Mouse (Mus musculus) left cerebral cortex, adult 2 months (tissue): Measurements from ENCODE around the gene Zscan4-ps3. TPM values are rescaled to one million over a fixed set of nuclear protein-coding genes. Genes with fewer than 3 reads are reported as not detected.
"Not testable (repeated sequence)": the region's sequence is repeated elsewhere in the genome, so short reads cannot be mapped to it uniquely, and the experiment has no call there.

Experiments used
- DNase-seq, 2 experiments: peaks; one replicate each; pipeline ENCODE4 v3.0.0; 2021 to 2022; ENCODE audit warnings: low spot score in 2 of 2, mixed read lengths in 1 of 2; ENCODE audit errors: extremely low spot score in 1 of 2
- H3K27ac ChIP-seq: fragments of 200-600 bp; 2 replicates; pipeline ENCODE4 v1.8.1; 2022
- H3K4me3 ChIP-seq: fragments of 200-600 bp; 2 replicates; pipeline ENCODE4 v1.8.1; 2022
- intact Hi-C: fragments of 180-260 bp; cut with DNase I; formaldehyde crosslinking; loops from one replicate; pipeline ENCODE4 v1.15.1; 2025
- long read RNA-seq, 2 experiments: library from polyadenylated mRNA; stranded (forward); transcript quantifications; one replicate each; pipeline ENCODE4 v2.0.0; 2021; ENCODE audit warnings: borderline mapping rate in 2 of 2
- total RNA-seq, 2 experiments: library from RNA; stranded (reverse); gene quantifications; 2 replicates each; pipeline ENCODE4 v1.2.3; 2021

Zscan4-ps3 gene
- not detected for total RNA-seq
- long read RNA-seq, experiment 1, result 0 reads
- long read RNA-seq, experiment 2, result 0 reads

DNA sequence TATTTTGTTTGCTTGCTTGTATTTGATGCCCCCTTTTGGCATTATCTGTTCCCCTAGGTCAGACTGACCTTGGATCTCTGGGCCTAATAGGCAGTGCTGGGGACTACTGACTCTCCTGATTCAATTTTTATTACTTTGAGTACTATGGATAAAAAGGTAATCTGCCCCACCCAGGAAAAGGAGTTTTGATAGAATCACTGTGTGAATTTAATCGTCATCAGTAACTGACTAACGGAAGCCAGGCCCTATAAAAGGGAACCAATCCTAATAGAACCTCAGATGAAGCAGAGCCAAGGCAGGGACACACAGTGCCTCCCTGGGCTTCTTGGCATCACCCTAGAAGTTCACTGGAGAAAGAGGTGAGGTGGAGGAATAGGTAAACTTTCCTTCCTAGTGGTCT, at the start of gene Zscan4-ps3:
TSS of gene Zscan4-ps3 (plus strand) at position 301 of the 400 bp plus-strand sequence.
- H3K4me3 ChIP-seq, intact Hi-C loops, H3K27ac ChIP-seq, DNase-seq: not testable (repeated sequence)

DNA sequence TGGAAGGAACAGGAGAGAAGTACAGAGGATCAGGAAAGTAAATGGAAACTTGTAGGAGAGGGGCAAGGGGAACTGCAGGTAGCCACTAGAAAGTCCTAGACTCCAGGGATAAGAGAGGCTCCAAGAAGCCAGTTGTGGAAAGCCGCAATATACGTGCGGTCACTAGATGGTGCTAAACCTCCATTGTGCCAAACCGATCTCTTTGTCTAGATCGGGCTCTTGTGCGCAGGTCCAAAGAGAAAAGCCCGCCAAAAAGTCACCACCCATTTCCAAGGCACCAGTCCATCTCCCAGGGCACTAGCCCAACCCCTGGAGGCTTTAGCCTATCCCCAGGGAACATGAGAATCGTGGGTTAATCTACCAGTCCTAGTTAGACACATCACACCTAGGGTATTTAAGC, 8.0 kb downstream of the Zscan4-ps3 start:
- H3K4me3 ChIP-seq, H3K27ac ChIP-seq, DNase-seq, intact Hi-C loops: not testable (repeated sequence)

Other genes starting within 250 kb of the Zscan4-ps3 start
- gene Zscan4f, start 211.4 kb upstream of the Zscan4-ps3 start, total RNA-seq, result not detected
- not detected for gene Zscan4-ps2, start 95.0 kb upstream of the Zscan4-ps3 start, total RNA-seq
- under 1 TPM in 1 of 2 experiments, not detected in 1; 0.05 TPM for gene Vmn1r72, start 70.8 kb downstream of the Zscan4-ps3 start, total RNA-seq
- gene Vmn1r73, start 121.0 kb downstream of the Zscan4-ps3 start, total RNA-seq, result not detected
- gene Vmn1r74, start 224.7 kb downstream of the Zscan4-ps3 start, total RNA-seq, result not detected